ENCODE assay signal across 21 mouse cellular contexts in genomic region chr6:66479576-66479975, GRCm38 (mm10). TPM values are rescaled to one million over a fixed set of nuclear protein-coding genes. Genes with fewer than 3 reads are reported as not detected.
A peak's percentile ranks its signal among the peaks of the same experiment; 100 is the strongest.
DNase-seq lines count a peak whose midpoint lies in the region; ATAC-seq lines count a peak whose summit lies in the region.
"Had no signal": no experiment of that assay in that cellular context is flagged by ENCODE, and none has a peak within 500 bp of the region (broad histone marks: within the 10 kb centered on the region; RNA-seq: fewer than 3 reads in every experiment).

No protein-coding gene starts in this region.

- H3K9ac ChIP-seq in embryonic facial prominence, embryonic 11.5 days (replicated peaks; ENCODE audit: low read length) = no peak overlapping the region
- no peak overlapping the region for H3K9ac ChIP-seq in hindbrain, embryonic 16.5 days (ENCODE audit: low read depth, low read length)
- H3K9ac ChIP-seq in forebrain, embryonic 15.5 days (replicated peaks) = no peak overlapping the region
- H3K9ac ChIP-seq: embryonic facial prominence, embryonic 12.5 days; forebrain, embryonic 13.5 days had no signal

- no peak for ATAC-seq in embryonic facial prominence, embryonic 11.5 days (replicated peaks; ENCODE audit: insufficient number of reproducible peaks, low FRiP score, low TSS enrichment, low read depth)
- ATAC-seq in hindbrain, embryonic 16.5 days = no peak
- ATAC-seq in forebrain, embryonic 15.5 days (replicated peaks) = no peak
- no peak for ATAC-seq in frontal cortex, adult (ENCODE audit: low TSS enrichment)
- ATAC-seq: forebrain, embryonic 13.5 days; forebrain, embryonic 16.5 days; Patski had no signal

- no peaks in the 10 kb centered on the region for H3K27me3 ChIP-seq in embryonic facial prominence, embryonic 11.5 days (ENCODE audit: control insufficient read depth, insufficient read depth, low read length)
- H3K27me3 ChIP-seq in embryonic facial prominence, embryonic 10.5 days (replicated peaks; ENCODE audit: low read depth, poor library complexity, severe bottlenecking) = no peaks in the 10 kb centered on the region
- no peaks in the 10 kb centered on the region for H3K27me3 ChIP-seq in hindbrain, embryonic 16.5 days (replicated peaks; ENCODE audit: control insufficient read depth, insufficient read depth, low read length)
- H3K27me3 ChIP-seq in forebrain, embryonic 15.5 days = no peaks in the 10 kb centered on the region
- H3K27me3 ChIP-seq: CH12.LX; embryonic facial prominence, embryonic 12.5 days; forebrain, embryonic 13.5 days had no signal

- no peak overlapping the region for H3K4me3 ChIP-seq in embryonic facial prominence, embryonic 11.5 days (ENCODE audit: low read depth, low read length)
- no peak overlapping the region for H3K4me3 ChIP-seq in embryonic facial prominence, embryonic 10.5 days
- H3K4me3 ChIP-seq in hindbrain, embryonic 16.5 days (ENCODE audit: low read length) = no peak overlapping the region
- H3K4me3 ChIP-seq in forebrain, embryonic 15.5 days = no peak overlapping the region
- H3K4me3 ChIP-seq: embryonic facial prominence, embryonic 12.5 days; forebrain, embryonic 13.5 days had no signal

- H3K27ac ChIP-seq in embryonic facial prominence, embryonic 11.5 days (replicated peaks; ENCODE audit: low read depth, low read length) = no peak overlapping the region
- H3K27ac ChIP-seq in embryonic facial prominence, embryonic 10.5 days (replicated peaks) = no peak overlapping the region
- H3K27ac ChIP-seq in hindbrain, embryonic 16.5 days (ENCODE audit: low read depth, low read length) = no peak overlapping the region
- H3K27ac ChIP-seq in forebrain, embryonic 15.5 days (replicated peaks) = no peak overlapping the region
- H3K27ac ChIP-seq: embryonic facial prominence, embryonic 12.5 days; forebrain, embryonic 13.5 days had no signal

- no peaks in the 10 kb centered on the region for H3K9me3 ChIP-seq in embryonic facial prominence, embryonic 11.5 days (replicated peaks; ENCODE audit: control insufficient read depth, low read length)
- H3K9me3 ChIP-seq in embryonic facial prominence, embryonic 10.5 days = no peaks in the 10 kb centered on the region
- H3K9me3 ChIP-seq in hindbrain, embryonic 16.5 days (ENCODE audit: control insufficient read depth, low read length) = no peaks in the 10 kb centered on the region
- no peaks in the 10 kb centered on the region for H3K9me3 ChIP-seq in forebrain, embryonic 15.5 days
- H3K9me3 ChIP-seq: embryonic facial prominence, embryonic 12.5 days; forebrain, embryonic 13.5 days; G1E had no signal

- no peaks in the 10 kb centered on the region for H3K36me3 ChIP-seq in embryonic facial prominence, embryonic 11.5 days (replicated peaks; ENCODE audit: control insufficient read depth, insufficient read depth, low read depth, low read length)
- H3K36me3 ChIP-seq in embryonic facial prominence, embryonic 10.5 days (replicated peaks) = no peaks in the 10 kb centered on the region
- H3K36me3 ChIP-seq in hindbrain, embryonic 16.5 days (ENCODE audit: control insufficient read depth, insufficient read depth, low read length) = no peaks in the 10 kb centered on the region
- H3K36me3 ChIP-seq in forebrain, embryonic 15.5 days = no peaks in the 10 kb centered on the region
- H3K36me3 ChIP-seq: embryonic facial prominence, embryonic 12.5 days; G1E had no signal

- 53% methylated on average over 5 of the region's 5 CpGs for WGBS in embryonic facial prominence, embryonic 11.5 days
- WGBS in embryonic facial prominence, embryonic 10.5 days = 51% methylated on average over 5 of the region's 5 CpGs
- 86% methylated on average over 5 of the region's 5 CpGs for WGBS in hindbrain, embryonic 16.5 days
- 91% methylated on average over 5 of the region's 5 CpGs for WGBS in forebrain, embryonic 15.5 days

- DNase-seq in embryonic facial prominence, embryonic 11.5 days (ENCODE audit: low spot score) = peak; percentile 44
- DNase-seq in embryonic facial prominence, embryonic 10.5 days (ENCODE audit: low spot score) = no peak
- DNase-seq in embryo, embryonic 10 days (ENCODE audit: low spot score) = peak; percentile 49
- DNase-seq in embryo, embryonic 11 days = peak; percentile 33
- DNase-seq in forelimb bud, embryonic 11.5 days (ENCODE audit: low read depth, low spot score) = peak; percentile 60
- DNase-seq: adrenal gland, adult 8-10 months; adrenal gland, postnatal 36 days; cerebellum, adult 11-12 months; cerebellum, adult 2 months; cerebellum, adult 9-10 months; cerebellum, postnatal 10 days; cerebellum, postnatal 25 days had no signal

- no peak overlapping the region for H3K4me2 ChIP-seq in embryonic facial prominence, embryonic 11.5 days (ENCODE audit: low read depth, low read length)
- no peak overlapping the region for H3K4me2 ChIP-seq in hindbrain, embryonic 16.5 days (ENCODE audit: low read length)
- H3K4me2 ChIP-seq in forebrain, embryonic 15.5 days (replicated peaks) = no peak overlapping the region
- H3K4me2 ChIP-seq: embryonic facial prominence, embryonic 12.5 days; forebrain, embryonic 13.5 days had no signal

- no peaks in the 10 kb centered on the region for H3K4me1 ChIP-seq in embryonic facial prominence, embryonic 11.5 days (ENCODE audit: control insufficient read depth, insufficient read depth, low read length)
- peaks cover 13% of the 10 kb centered on the region; the same call in 1 of the 2 replicates for H3K4me1 ChIP-seq in embryonic facial prominence, embryonic 10.5 days
- H3K4me1 ChIP-seq in hindbrain, embryonic 16.5 days (ENCODE audit: control insufficient read depth, insufficient read depth, low read depth, low read length) = no peaks in the 10 kb centered on the region
- H3K4me1 ChIP-seq in forebrain, embryonic 15.5 days = no peaks in the 10 kb centered on the region
- H3K4me1 ChIP-seq: embryonic facial prominence, embryonic 12.5 days; forebrain, embryonic 13.5 days had no signal

RNA-seq across cellular contexts. Expression of gene Mad2l1, which starts 55.6 kb away (rescaled TPM):
- 134 and 152 TPM in 2 replicates for polyA plus RNA-seq in embryonic facial prominence, embryonic 11.5 days (2014; fragmentation: Nextera tagmentation; extraction: Ambion mirVana)
- 150 and 163 TPM in 2 replicates for polyA plus RNA-seq in embryonic facial prominence, embryonic 10.5 days (2016; fragmentation: Nextera tagmentation; extraction: Ambion mirVana)
- polyA plus RNA-seq in hindbrain, embryonic 16.5 days (2015; fragmentation: Nextera tagmentation; extraction: Ambion mirVana) = 19.8 and 19.9 TPM in 2 replicates
- polyA plus RNA-seq in forebrain, embryonic 15.5 days (2015; fragmentation: Nextera tagmentation; extraction: Ambion mirVana) = 44.3 and 47.7 TPM in 2 replicates
